Mouse (Mus musculus): ENCODE data around the gene Tent5d. TPM values are rescaled to one million over a fixed set of nuclear protein-coding genes. Genes with fewer than 3 reads are reported as not detected.
A peak's percentile ranks its signal among the peaks of the same experiment; 100 is the strongest.

Gene Tent5d
- not detected for total RNA-seq (2018; cell fraction: chromatin; rRNA removed)
- total RNA-seq (2018; cell fraction: cytosol; rRNA removed), result under 1 TPM in 2 of 26 experiments, not detected in 24; 0.03 to 0.05 TPM
- under 1 TPM in 1 of 26 experiments, not detected in 25; 0.51 TPM for total RNA-seq (2018; cell fraction: nucleus; rRNA removed)
- polyA plus RNA-seq (2018), result not detected in 3 replicates

- WGBS (ENCODE audit: missing documents), result 100% methylated on average over 1 of the region's 1 CpGs
- Histone ChIP-seq H3K4me3 (ENCODE audit: inconsistent target) (no peak within 1 kb of the TSS), H3K79me2 (ENCODE audit: inconsistent target) (no peaks in the 10 kb centered on the region), H3K27ac (no peak within 1 kb of the TSS), H3K36me3 (ENCODE audit: inconsistent target) (no peaks in the 10 kb centered on the region)
Measured at GRCm38 (mm10) chrX:107792290-107792689, at the start of gene Tent5d. Gene Tent5d (plus strand): TSS chrX:107792590.

- no peaks in the 10 kb centered on the region for H3K79me2 ChIP-seq (ENCODE audit: inconsistent target)
- H3K27ac ChIP-seq, result no peak overlapping the region
- no peaks in the 10 kb centered on the region for H3K36me3 ChIP-seq (ENCODE audit: inconsistent target)
- 11% methylated on average over 3 of the region's 3 CpGs for WGBS (ENCODE audit: missing documents)
- no peak overlapping the region for H3K4me3 ChIP-seq (ENCODE audit: inconsistent target)
Measured at GRCm38 (mm10) chrX:107767896-107768295, 24.5 kb upstream of the Tent5d start.

- H3K27ac ChIP-seq, result no peak overlapping the region
- 86% methylated on average over 1 of the region's 1 CpGs for WGBS (ENCODE audit: missing documents)
- no peaks in the 10 kb centered on the region for H3K36me3 ChIP-seq (ENCODE audit: inconsistent target)
- H3K4me3 ChIP-seq (ENCODE audit: inconsistent target), result no peak overlapping the region
- H3K79me2 ChIP-seq (ENCODE audit: inconsistent target), result no peaks in the 10 kb centered on the region
Measured at GRCm38 (mm10) chrX:107790136-107790535, 2.3 kb upstream of the Tent5d start.

- no peaks in the 10 kb centered on the region for H3K36me3 ChIP-seq (ENCODE audit: inconsistent target)
- 31% methylated on average over 5 of the region's 8 CpGs for WGBS (ENCODE audit: missing documents)
- H3K27ac ChIP-seq, result no peak overlapping the region
- no peak overlapping the region for H3K4me3 ChIP-seq (ENCODE audit: inconsistent target)
- no peaks in the 10 kb centered on the region for H3K79me2 ChIP-seq (ENCODE audit: inconsistent target)
Measured at GRCm38 (mm10) chrX:107790750-107791493, 1.5 kb upstream of the Tent5d start.

- 100% methylated on average over 1 of the region's 1 CpGs for WGBS (ENCODE audit: missing documents)
- no peaks in the 10 kb centered on the region for H3K36me3 ChIP-seq (ENCODE audit: inconsistent target)
- no peak overlapping the region for H3K4me3 ChIP-seq (ENCODE audit: inconsistent target)
- no peak overlapping the region for H3K27ac ChIP-seq
- H3K79me2 ChIP-seq (ENCODE audit: inconsistent target), result no peaks in the 10 kb centered on the region
Measured at GRCm38 (mm10) chrX:107795785-107796184, 3.4 kb downstream of the Tent5d start.

GRCm38 (mm10) chrX:107796919-107797318, 4.5 kb downstream of the Tent5d start:
- H3K4me3 ChIP-seq (ENCODE audit: inconsistent target), result no peak overlapping the region
- no peaks in the 10 kb centered on the region for H3K36me3 ChIP-seq (ENCODE audit: inconsistent target)
- H3K79me2 ChIP-seq (ENCODE audit: inconsistent target), result no peaks in the 10 kb centered on the region
- H3K27ac ChIP-seq, result no peak overlapping the region
- 93% methylated on average over 2 of the region's 2 CpGs for WGBS (ENCODE audit: missing documents)

GRCm38 (mm10) chrX:107812120-107812519, 19.7 kb downstream of the Tent5d start:
- Histone ChIP-seq H3K27ac (no peak overlapping the region), H3K36me3 (ENCODE audit: inconsistent target) (no peaks in the 10 kb centered on the region), H3K4me3 (ENCODE audit: inconsistent target) (no peak overlapping the region), H3K79me2 (ENCODE audit: inconsistent target) (no peaks in the 10 kb centered on the region)

- H3K36me3 ChIP-seq (ENCODE audit: inconsistent target), result no peaks in the 10 kb centered on the region
- 29% methylated on average over 21 of the region's 32 CpGs for WGBS (ENCODE audit: missing documents)
- H3K27ac ChIP-seq, result no peak overlapping the region
- peak overlapping the region; percentile 54 for H3K4me3 ChIP-seq (ENCODE audit: inconsistent target)
- no peaks in the 10 kb centered on the region for H3K79me2 ChIP-seq (ENCODE audit: inconsistent target)
Measured at GRCm38 (mm10) chrX:107815502-107816217, 23.3 kb downstream of the Tent5d start.

GRCm38 (mm10) chrX:107816218-107816554, 23.8 kb downstream of the Tent5d start, which contains the start of gene 2610002M06Rik:
Gene 2610002M06Rik (minus strand): TSS chrX:107816334.
- no peak within 1 kb of the TSS for H3K27ac ChIP-seq

GRCm38 (mm10) chrX:107816726-107817125, 24.3 kb downstream of the Tent5d start:
- 84% methylated on average over 6 of the region's 6 CpGs for WGBS (ENCODE audit: missing documents)
- peak overlapping the region; percentile 54; the same call in 1 of the 2 replicates for H3K4me3 ChIP-seq (ENCODE audit: inconsistent target)
- no peaks in the 10 kb centered on the region for H3K79me2 ChIP-seq (ENCODE audit: inconsistent target)
- no peaks in the 10 kb centered on the region for H3K36me3 ChIP-seq (ENCODE audit: inconsistent target)
- no peak overlapping the region for H3K27ac ChIP-seq

More at GRCm38 (mm10) chrX:107816218-107816554, 23.8 kb downstream of the Tent5d start, which contains the start of gene 2610002M06Rik:
- Histone ChIP-seq H3K79me2 (ENCODE audit: inconsistent target) (no peaks in the 10 kb centered on the region), H3K4me3 (ENCODE audit: inconsistent target) (peak within 1 kb of the TSS; percentile 54), H3K36me3 (ENCODE audit: inconsistent target) (no peaks in the 10 kb centered on the region)
- 28% methylated on average over 17 of the region's 28 CpGs for whole genome bisulfite sequencing (ENCODE audit: missing documents)

- Histone ChIP-seq H3K36me3 (ENCODE audit: inconsistent target) (no peaks in the 10 kb centered on the region), H3K79me2 (ENCODE audit: inconsistent target) (no peaks in the 10 kb centered on the region), H3K27ac (no peak overlapping the region), H3K4me3 (ENCODE audit: inconsistent target) (no peak overlapping the region)
- WGBS (ENCODE audit: missing documents), result 48% methylated on average over 4 of the region's 4 CpGs
Measured at GRCm38 (mm10) chrX:107858165-107858564, 65.8 kb downstream of the Tent5d start.

Other genes with a start within 250 kb of the Tent5d start
- gene Tbx22, start 124.6 kb upstream of the Tent5d start, polyA plus RNA-seq (2018), result not detected in 3 replicates
- gene 2610002M06Rik, start 23.7 kb downstream of the Tent5d start, polyA plus RNA-seq (2018), result 7.2 to 10.8 TPM (median 8.0 TPM) in 3 replicates
- not detected in 3 replicates for gene Gm732, start 155.9 kb downstream of the Tent5d start, polyA plus RNA-seq (2018)